Mouse (Mus musculus) limb, embryonic 14.5 days (tissue): ENCODE measurements around the gene Camk2d. TPM values are rescaled to one million over a fixed set of nuclear protein-coding genes. Genes with fewer than 3 reads are reported as not detected.

ENCODE experiments used
- ATAC-seq: fragments of 200-750 bp; cut with Nextera tagmentation; 2 replicates; pipeline ENCODE4 v1.8.0; 2017; ENCODE audit warnings: low read depth, moderate number of reproducible peaks, moderate TSS enrichment; ENCODE audit not compliant: low FRiP score
- DNase-seq: peaks from one replicate; pipeline ENCODE4 v3.0.0-alpha.2; 2015; ENCODE audit warnings: low spot score
- H3K27ac ChIP-seq: fragments of 300-500 bp; sonication (generic); replicated peaks from 2 replicates; pipeline ENCODE4 v1.5.1; 2014; ENCODE audit warnings: low read depth, mild to moderate bottlenecking, low read length, moderate library complexity, mixed read lengths
- H3K27me3 ChIP-seq: fragments of 300-500 bp; sonication (generic); 2 replicates; pipeline ENCODE4 v1.6.1; 2014; ENCODE audit warnings: low read length, mixed read lengths; ENCODE audit not compliant: control insufficient read depth, insufficient read depth
- H3K36me3 ChIP-seq: fragments of 300-500 bp; sonication (generic); 2 replicates; pipeline ENCODE4 v1.6.1; 2014; ENCODE audit warnings: mild to moderate bottlenecking, low read length, moderate library complexity, mixed read lengths; ENCODE audit not compliant: control insufficient read depth, insufficient read depth
- H3K4me1 ChIP-seq: fragments of 300-500 bp; sonication (generic); 2 replicates; pipeline ENCODE4 v1.6.1; 2014; ENCODE audit warnings: antibody characterized with exemption, low read length, mixed read lengths; ENCODE audit not compliant: control insufficient read depth, insufficient read depth
- H3K4me2 ChIP-seq: fragments of 300-500 bp; sonication (generic); replicated peaks from 2 replicates; pipeline ENCODE4 v1.6.1; 2014; ENCODE audit warnings: low read depth, mild to moderate bottlenecking, low read length, moderate library complexity; ENCODE audit not compliant: severe bottlenecking
- H3K4me3 ChIP-seq: fragments of 300-500 bp; sonication (generic); replicated peaks from 2 replicates; pipeline ENCODE4 v1.5.1; 2014; ENCODE audit warnings: low read length
- H3K9ac ChIP-seq: fragments of 300-500 bp; sonication (generic); 2 replicates; pipeline ENCODE4 v1.6.1; 2014; ENCODE audit warnings: mild to moderate bottlenecking, low read depth, low read length, moderate library complexity; ENCODE audit not compliant: severe bottlenecking
- H3K9me3 ChIP-seq: fragments of 300-500 bp; sonication (generic); 2 replicates; pipeline ENCODE4 v1.6.1; 2016; ENCODE audit warnings: low read length; ENCODE audit not compliant: control insufficient read depth
- POLR2A ChIP-seq: fragments of 200-500 bp; IDR thresholded peaks from 2 replicates; pipeline ENCODE4 v1.8.0; 2012; ENCODE audit warnings: inconsistent platforms, mild to moderate bottlenecking, moderate library complexity, borderline replicate concordance; ENCODE audit not compliant: insufficient read depth, insufficient read length; ENCODE audit errors: extremely low read depth
- WGBS: fragments of 180-500 bp; shearing (Covaris S2); extraction: QIAGEN DNeasy Blood & Tissue Kit; methylation state at CpG from one replicate; pipeline ENCODE4 v1.1.7; 2014; 5-methylcytosine and 5-hydroxymethylcytosine counted together
- polyA plus RNA-seq, 2 experiments: library from polyadenylated mRNA; depleted of rRNA in 1 of 2; stranded (reverse) in 1 of 2; unstranded in 1 of 2; fragments of >200 nt; fragmentation: Nextera tagmentation in 1 of 2; extraction: Ambion mirVana in 1 of 2; gene quantifications; 2 replicates each; pipeline versions ENCODE4 v1.2.1 to v1.2.3; 2012 to 2014

Gene Camk2d
- polyA plus RNA-seq, 2 experiments, result 37.4 to 40.0 TPM

DNA sequence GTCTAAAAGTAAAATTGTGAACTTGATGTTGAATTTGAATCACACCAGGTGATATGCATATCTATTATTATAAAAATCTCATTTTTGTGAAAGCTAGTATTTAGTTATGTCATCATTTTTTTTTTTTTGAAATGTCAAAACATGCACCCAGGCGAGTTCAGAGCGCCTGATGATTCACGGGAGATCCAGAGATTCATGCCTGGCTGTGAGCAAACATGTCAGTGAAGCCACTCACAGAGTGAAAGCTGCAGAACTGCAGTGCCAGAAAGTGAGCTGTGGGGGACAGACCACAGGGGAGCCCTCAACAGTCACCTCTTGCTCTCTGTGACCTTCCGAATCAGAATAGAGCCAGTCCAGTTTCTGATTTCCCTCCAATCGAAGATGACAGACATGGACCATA, 84.9 kb downstream of the Camk2d start:
- Histone ChIP-seq H3K27me3 (no peaks in the 10 kb centered on the region), H3K9me3 (no peaks in the 10 kb centered on the region), H3K4me1 (no peaks in the 10 kb centered on the region), H3K36me3 (no peaks in the 10 kb centered on the region), H3K9ac (no peak overlapping the region), H3K4me2 (no peak overlapping the region), H3K4me3 (no peak overlapping the region), H3K27ac (no peak overlapping the region)
- TF ChIP-seq POLR2A, result no peak
- 84% methylated on average over 5 of the region's 5 CpGs for WGBS
- no peak for DNase-seq
- ATAC-seq, result no peak

DNA sequence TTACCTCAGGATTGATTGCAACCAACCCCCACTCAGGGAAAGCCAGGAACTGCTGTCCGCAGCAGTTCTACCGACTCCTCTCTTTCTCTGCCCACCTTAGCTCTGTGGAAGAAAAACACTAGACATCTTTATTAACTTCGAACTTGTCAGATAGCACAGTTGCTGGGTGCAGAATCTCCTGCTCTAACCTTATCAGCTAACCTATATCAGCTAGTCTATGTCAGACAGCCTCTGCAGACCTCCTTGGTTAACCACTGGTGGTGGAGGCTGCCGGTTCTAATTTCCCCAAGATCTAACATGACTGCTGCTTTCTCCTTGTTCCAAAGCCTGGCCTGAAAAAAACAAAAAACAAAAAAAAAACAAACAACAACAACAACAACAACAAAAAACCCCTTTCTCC, 85.9 kb downstream of the Camk2d start:
- Histone ChIP-seq H3K4me2 (no peak overlapping the region), H3K9ac (no peak overlapping the region), H3K36me3 (no peaks in the 10 kb centered on the region), H3K9me3 (no peaks in the 10 kb centered on the region), H3K27ac (no peak overlapping the region), H3K27me3 (no peaks in the 10 kb centered on the region), H3K4me1 (no peaks in the 10 kb centered on the region), H3K4me3 (no peak overlapping the region)
- DNase-seq, result no peak
- no peak for ATAC-seq
- 78% methylated on average over 4 of the region's 4 CpGs for WGBS
- no peak for TF ChIP-seq POLR2A

DNA sequence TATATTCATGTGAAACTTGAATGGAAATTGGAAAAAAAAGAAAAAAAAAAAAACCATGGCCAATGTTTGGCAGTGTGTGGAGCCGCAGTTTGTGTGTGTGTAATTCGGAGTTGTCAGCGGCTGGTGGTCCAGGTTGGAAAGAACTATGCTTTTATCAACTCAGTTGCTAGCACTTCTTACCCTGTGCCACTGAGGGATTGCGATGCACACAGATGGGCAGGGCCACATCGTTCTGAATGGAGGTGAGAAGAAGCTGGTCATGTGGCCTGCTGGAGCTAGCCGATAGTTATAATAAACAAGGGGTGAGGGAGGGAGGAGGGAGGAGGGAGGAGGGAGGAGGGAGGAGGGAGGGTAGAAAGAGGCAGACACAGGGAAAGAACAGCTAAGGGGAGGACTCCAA, 89.3 kb downstream of the Camk2d start:
- Histone ChIP-seq H3K4me2 (no peak overlapping the region), H3K27ac (no peak overlapping the region), H3K36me3 (no peaks in the 10 kb centered on the region), H3K9ac (no peak overlapping the region), H3K4me1 (no peaks in the 10 kb centered on the region), H3K27me3 (no peaks in the 10 kb centered on the region), H3K9me3 (no peaks in the 10 kb centered on the region), H3K4me3 (no peak overlapping the region)
- TF ChIP-seq POLR2A, result no peak
- ATAC-seq (no peak), DNase-seq (no peak)
- 53% methylated on average over 6 of the region's 6 CpGs for WGBS

DNA sequence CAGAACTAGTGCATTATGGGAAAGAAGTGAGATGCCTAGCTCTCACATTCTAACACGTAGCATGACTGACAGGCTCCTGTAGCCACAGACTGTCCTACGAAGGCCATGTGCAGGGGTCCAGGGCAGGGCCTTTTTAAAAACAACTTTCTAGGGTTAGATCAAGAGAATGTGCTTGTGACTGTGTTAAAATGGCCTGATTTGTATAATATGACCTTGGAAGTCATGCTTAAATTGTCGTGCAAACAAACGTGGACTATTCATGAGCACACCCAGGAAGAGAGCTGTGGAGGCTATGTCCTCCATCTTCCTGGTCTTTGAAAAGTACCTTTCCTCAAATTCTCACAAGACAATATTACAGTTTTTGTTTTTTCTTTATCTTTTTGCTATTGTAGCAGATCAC, 91.0 kb downstream of the Camk2d start:
- Histone ChIP-seq H3K4me1 (0 out of 2 replicates have a peak, but pooled peaks cover 1% of the 10 kb centered on the region), H3K4me3 (no peak overlapping the region), H3K9me3 (no peaks in the 10 kb centered on the region), H3K36me3 (no peaks in the 10 kb centered on the region), H3K4me2 (no peak overlapping the region), H3K27me3 (no peaks in the 10 kb centered on the region), H3K9ac (no peak overlapping the region), H3K27ac (no peak overlapping the region)
- ATAC-seq (no peak), DNase-seq (no peak)
- 86% methylated on average over 4 of the region's 4 CpGs for WGBS
- no peak for TF ChIP-seq POLR2A

DNA sequence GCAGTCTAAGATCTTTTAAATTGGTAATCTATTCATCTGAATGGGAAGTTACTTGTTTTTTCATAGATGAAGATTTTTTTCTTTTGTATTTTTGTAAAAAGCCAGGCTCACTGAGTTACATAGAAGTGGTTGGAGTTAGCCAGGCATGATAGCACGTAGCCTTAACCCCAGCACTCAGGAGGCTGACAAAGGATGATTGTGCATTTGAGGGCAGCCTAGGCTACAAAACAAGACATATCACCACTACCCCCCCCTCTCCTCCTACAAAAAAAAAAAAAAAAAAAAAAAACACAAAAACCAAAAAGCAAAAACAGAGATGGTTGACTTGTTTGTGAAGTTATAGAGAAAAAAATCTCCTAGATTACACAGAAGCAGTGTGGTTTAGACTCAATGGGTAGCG, 92.4 kb downstream of the Camk2d start:
- H3K9ac ChIP-seq, result no peak overlapping the region
- ATAC-seq (no peak), DNase-seq (no peak)
- TF ChIP-seq POLR2A, result no peak
- H3K27ac ChIP-seq, result no peak overlapping the region
- peaks cover 13% of the 10 kb centered on the region for H3K4me1 ChIP-seq
- H3K36me3 ChIP-seq, result no peaks in the 10 kb centered on the region
- no peak overlapping the region for H3K4me2 ChIP-seq
- 90% methylated on average over 2 of the region's 2 CpGs for WGBS
- H3K9me3 ChIP-seq, result no peaks in the 10 kb centered on the region
- no peaks in the 10 kb centered on the region for H3K27me3 ChIP-seq
- H3K4me3 ChIP-seq, result no peak overlapping the region
